12 mouse cellular contexts compared by ENCODE assay signal in the genomic region with DNA sequence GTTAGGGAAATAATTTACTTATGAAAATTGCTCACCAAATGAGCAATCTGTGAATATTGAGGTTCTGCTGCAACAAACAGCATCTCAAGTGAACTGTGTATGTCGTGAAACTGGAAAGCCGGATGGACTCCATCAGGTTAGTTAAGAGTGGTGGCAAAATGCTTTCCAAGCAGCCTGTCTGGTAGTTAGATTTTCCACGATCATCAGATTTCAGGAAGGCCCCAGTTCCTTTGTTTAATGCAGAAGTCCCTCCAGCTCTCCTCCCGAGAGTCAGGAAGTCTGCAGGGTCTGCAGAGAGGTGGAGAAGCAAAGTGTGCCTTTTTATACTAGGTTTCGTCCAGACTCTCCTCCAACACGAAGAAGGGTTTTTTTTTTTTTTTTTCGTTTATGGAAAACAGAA. TPM values are rescaled to one million over a fixed set of nuclear protein-coding genes. Genes with fewer than 3 reads are reported as not detected.
DNase-seq lines count a peak whose midpoint lies in the region; ATAC-seq and TF ChIP-seq lines count a peak whose summit lies in the region.
"Had no signal": no experiment of that assay in that cellular context is flagged by ENCODE, and none has a peak within 500 bp of the region (broad histone marks: within the 10 kb centered on the region; RNA-seq: fewer than 3 reads in every experiment).

No protein-coding gene starts in this region.

- no peak for ATAC-seq in neural tube, embryonic 11.5 days (ENCODE audit: insufficient read depth, low FRiP score, low TSS enrichment)
- no peak for ATAC-seq in limb, embryonic 13.5 days (ENCODE audit: low FRiP score, low read depth)

- H3K4me1 ChIP-seq in cerebellum, adult 2 months (ENCODE audit: control insufficient read depth, insufficient read depth, low read length) = peaks cover 11% of the 10 kb centered on the region
- peaks cover 19% of the 10 kb centered on the region for H3K4me1 ChIP-seq in neural tube, embryonic 11.5 days (ENCODE audit: control insufficient read depth, insufficient read depth, low read length)
- peaks cover 45% of the 10 kb centered on the region for H3K4me1 ChIP-seq in limb, embryonic 13.5 days

- H3K4me3 ChIP-seq in cerebellum, adult 2 months (replicated peaks; ENCODE audit: insufficient read depth, low read depth, low read length) = peak overlapping the region; percentile 23
- H3K4me3 ChIP-seq in neural tube, embryonic 11.5 days (ENCODE audit: low read depth, low read length) = no peak overlapping the region
- H3K4me3 ChIP-seq in limb, embryonic 13.5 days = peak overlapping the region; percentile 42

- H3K9ac ChIP-seq in neural tube, embryonic 11.5 days (ENCODE audit: low read length) = no peak overlapping the region
- H3K9ac ChIP-seq in limb, embryonic 13.5 days = peak overlapping the region; percentile 39
- H3K9ac ChIP-seq: liver, embryonic 14.5 days had no signal

- H3K27me3 ChIP-seq in cerebellum, adult 2 months (ENCODE audit: control insufficient read depth, insufficient read depth, low read length) = no peaks in the 10 kb centered on the region
- no peaks in the 10 kb centered on the region for H3K27me3 ChIP-seq in neural tube, embryonic 11.5 days (ENCODE audit: control insufficient read depth, insufficient read depth, low read length)
- no peaks in the 10 kb centered on the region for H3K27me3 ChIP-seq in limb, embryonic 13.5 days

- no peaks in the 10 kb centered on the region for H3K9me3 ChIP-seq in neural tube, embryonic 11.5 days (ENCODE audit: control insufficient read depth, low read length)
- H3K9me3 ChIP-seq in limb, embryonic 13.5 days = no peaks in the 10 kb centered on the region

- no peak for TF ChIP-seq POLR2A in cerebellum, adult 2 months (IDR thresholded peaks at IDR 0.05; ENCODE audit: borderline replicate concordance, insufficient read depth, low read length)

- no peak for TF ChIP-seq CTCF in cerebellum, adult 2 months (IDR thresholded peaks at IDR 0.05; ENCODE audit: borderline replicate concordance, insufficient read depth, low read depth, low read length)

- H3K4me2 ChIP-seq in neural tube, embryonic 11.5 days (ENCODE audit: low read depth) = peak overlapping the region; percentile 34; the same call in 1 of the 2 replicates
- peak overlapping the region; percentile 66 for H3K4me2 ChIP-seq in limb, embryonic 13.5 days (replicated peaks)

- H3K36me3 ChIP-seq in neural tube, embryonic 11.5 days (ENCODE audit: control insufficient read depth, insufficient read depth, low read length) = no peaks in the 10 kb centered on the region
- peaks cover 7% of the 10 kb centered on the region; the same call in 1 of the 2 replicates for H3K36me3 ChIP-seq in limb, embryonic 13.5 days

- peak in 1 of 2 experiments; percentile 26 for DNase-seq in cerebellum, adult 2 months
- DNase-seq in cerebellum, postnatal 4 days (ENCODE audit: low spot score in 2 of 2) = no peak
- no peak for DNase-seq in neural tube, embryonic 11.5 days (ENCODE audit: low spot score)
- no peak for DNase-seq in neural tube, embryonic 10.5 days (ENCODE audit: extremely low spot score, low spot score)
- no peak for DNase-seq in urinary bladder, postnatal 10 days (ENCODE audit: low spot score)
- no peak for DNase-seq in ovary, postnatal 14 days (ENCODE audit: low spot score)
- DNase-seq in left cerebral cortex, adult 18-20 months (ENCODE audit: low spot score in 2 of 2) = no peak
- DNase-seq: gastrocnemius, postnatal 25 days; kidney, postnatal 10 days; right cerebral cortex, postnatal 4 days had no signal

- H3K27ac ChIP-seq in cerebellum, adult 2 months (ENCODE audit: insufficient read depth, low read length) = no peak overlapping the region
- H3K27ac ChIP-seq in neural tube, embryonic 11.5 days (ENCODE audit: low read depth, low read length) = no peak overlapping the region
- H3K27ac ChIP-seq in limb, embryonic 13.5 days = 0 out of 2 replicates have a peak overlapping the region, but pooled peaks have one; percentile 58
- H3K27ac ChIP-seq: liver, embryonic 14.5 days had no signal

- 20% methylated on average over 7 of the region's 7 CpGs for WGBS in cerebellum, adult 2 months
- WGBS in neural tube, embryonic 11.5 days = 28% methylated on average over 7 of the region's 7 CpGs
- WGBS in limb, embryonic 13.5 days = 8% methylated on average over 7 of the region's 7 CpGs

RNA-seq across cellular contexts. Expression of a gene that starts 4.4 kb away (rescaled TPM):
- polyA plus RNA-seq in cerebellum, adult 2 months (2012; rRNA removed) = 11.8 and 13.1 TPM in 2 replicates
- 46.3 and 53.4 TPM in 2 replicates for polyA plus RNA-seq in neural tube, embryonic 11.5 days (2014; fragmentation: Nextera tagmentation; extraction: Ambion mirVana)
- 53.0 and 55.5 TPM in 2 replicates for polyA plus RNA-seq in limb, embryonic 13.5 days (2015; fragmentation: Nextera tagmentation; extraction: Ambion mirVana)
- 10 to 100 TPM; 27.6 to 30.8 TPM for total RNA-seq in left cerebral cortex, adult 18-20 months (2021)
